Mouse (Mus musculus): ENCODE results near the gene Slc35b2.
A peak's percentile ranks its signal among the peaks of the same experiment; 100 is the strongest.

The Slc35b2 gene

DNA sequence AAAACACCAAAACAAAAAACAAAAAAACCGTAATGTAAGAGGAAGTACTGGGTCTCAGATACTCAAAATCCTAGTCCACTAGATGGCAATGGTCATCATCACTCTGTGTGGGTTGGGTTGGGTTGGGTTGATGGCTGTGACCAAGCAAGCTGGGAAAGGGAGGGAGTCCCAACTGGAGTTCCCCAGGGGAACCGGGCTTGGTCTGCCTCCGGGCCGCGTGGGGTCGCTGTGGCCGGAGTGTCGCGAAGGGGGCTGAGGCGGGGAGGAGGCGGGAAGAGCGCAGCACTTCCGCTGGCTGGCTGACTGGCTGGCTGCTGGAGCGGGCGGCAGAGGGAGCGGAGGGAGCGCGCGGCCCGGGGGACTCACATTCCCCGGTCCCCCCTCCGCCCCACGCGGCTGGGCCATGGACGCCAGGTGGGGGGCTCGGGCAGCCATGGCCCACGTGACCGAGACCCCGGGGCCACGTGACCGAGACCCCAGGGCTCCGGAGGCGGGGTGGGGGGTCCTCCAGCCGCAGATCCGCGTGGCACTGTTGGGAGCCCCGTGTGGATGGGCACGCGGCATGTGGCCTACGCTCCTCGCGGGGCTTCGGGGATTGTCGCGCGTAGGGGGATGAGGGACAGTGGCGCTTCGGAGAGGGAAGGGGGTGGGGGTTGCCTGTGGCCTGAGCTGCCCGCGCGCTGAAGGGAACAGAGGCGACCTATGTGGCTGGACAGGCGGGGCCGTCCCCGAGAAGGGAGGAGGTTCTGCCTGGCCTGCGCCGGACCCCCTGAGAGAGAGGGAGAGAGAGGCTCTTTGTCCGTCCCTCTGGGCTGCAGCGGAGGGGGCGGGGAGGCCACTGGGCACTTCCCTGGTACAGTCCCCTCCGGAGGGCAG, at the start of gene Slc35b2:
Gene Slc35b2, plus strand, starts transcription at position 220 of the 876 bp plus-strand sequence.
- DNase-seq, result peak; percentile 92 to 96

DNA sequence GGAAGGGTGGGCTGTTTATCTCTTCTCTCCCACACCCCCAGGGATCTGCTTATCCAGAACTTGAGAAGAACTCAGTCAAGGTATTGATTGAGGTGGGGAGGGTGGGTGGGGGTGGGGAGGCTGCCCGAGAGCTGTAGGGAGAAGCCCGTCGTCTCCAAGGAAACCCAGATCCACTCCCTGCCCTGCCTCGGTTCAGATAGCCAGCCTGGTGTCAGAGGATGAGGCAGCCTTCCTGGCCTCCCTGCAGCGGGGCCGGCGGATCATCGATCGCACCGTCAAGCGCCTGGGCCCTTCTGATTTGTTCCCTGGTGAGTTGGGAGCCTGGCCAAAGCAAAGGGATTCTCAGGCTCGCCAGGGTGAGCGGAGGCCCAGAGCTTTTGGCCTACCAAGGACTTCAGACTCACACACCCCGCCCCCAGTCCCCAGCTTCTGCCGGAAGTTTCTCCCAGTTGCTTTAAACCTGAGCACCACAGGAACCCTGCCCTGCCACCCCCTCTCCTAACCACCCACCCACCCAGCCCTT, 48.4 kb upstream of the Slc35b2 start:
- no peak for DNase-seq

DNA sequence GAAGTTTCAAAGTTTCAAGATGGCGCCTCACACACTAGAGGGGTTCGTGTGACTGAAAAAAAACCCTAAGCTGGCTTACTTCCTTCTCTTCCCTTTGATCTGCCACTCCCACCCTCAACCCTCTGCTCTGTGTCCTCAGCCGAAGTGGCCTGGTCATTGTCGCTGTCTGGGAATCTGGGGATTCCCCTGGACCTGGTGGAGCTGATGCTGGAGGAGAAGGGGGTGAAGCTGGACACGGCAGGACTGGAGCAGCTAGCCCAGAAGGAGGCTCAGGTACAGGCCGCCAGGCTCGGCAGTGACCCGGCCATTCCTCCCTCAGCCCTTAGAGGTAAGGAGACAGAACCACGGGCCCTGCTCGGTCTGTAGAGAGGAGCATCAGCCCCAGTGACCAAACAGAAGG, 47.9 kb upstream of the Slc35b2 start:
- DNase-seq, result no peak

DNA sequence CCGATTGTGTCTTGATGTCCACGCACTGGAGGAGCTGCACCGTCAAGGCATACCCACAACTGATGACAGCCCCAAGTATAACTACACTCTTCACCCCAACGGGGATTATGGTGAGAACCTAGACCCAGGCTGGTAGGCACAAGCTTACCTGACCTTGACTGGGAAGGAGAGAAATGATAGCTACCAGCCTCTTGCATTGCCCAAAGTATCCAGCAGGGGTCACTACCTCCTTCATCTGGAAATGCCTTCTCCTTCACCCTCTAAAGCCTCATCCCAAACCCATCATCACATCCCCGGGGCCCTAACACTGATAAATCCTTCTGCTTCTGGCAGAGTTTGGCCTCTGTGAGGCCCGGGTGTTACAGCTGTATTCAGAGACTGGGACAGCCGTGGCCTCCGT, 47.2 kb upstream of the Slc35b2 start:
- DNase-seq, result peak; percentile 75 to 87

DNA sequence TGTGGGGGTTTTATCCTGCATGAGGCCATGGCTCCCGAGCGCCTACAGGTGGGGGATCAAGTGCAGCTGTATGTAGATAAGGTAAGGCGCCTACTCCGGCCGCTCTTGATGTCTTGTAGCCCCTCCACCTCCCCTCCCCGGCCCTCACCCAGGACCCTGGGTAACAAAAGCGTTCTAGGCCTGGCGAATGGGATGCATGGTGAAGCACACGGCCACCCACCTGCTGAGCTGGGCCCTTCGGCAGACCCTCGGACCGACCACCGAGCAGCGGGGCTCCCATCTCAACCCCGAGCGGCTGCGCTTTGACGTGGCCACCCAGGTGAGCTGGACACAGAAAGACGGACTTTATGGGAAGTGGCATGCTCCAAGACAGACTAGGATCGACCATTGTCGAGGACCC, 46.5 kb upstream of the Slc35b2 start:
- no peak for DNase-seq

DNA sequence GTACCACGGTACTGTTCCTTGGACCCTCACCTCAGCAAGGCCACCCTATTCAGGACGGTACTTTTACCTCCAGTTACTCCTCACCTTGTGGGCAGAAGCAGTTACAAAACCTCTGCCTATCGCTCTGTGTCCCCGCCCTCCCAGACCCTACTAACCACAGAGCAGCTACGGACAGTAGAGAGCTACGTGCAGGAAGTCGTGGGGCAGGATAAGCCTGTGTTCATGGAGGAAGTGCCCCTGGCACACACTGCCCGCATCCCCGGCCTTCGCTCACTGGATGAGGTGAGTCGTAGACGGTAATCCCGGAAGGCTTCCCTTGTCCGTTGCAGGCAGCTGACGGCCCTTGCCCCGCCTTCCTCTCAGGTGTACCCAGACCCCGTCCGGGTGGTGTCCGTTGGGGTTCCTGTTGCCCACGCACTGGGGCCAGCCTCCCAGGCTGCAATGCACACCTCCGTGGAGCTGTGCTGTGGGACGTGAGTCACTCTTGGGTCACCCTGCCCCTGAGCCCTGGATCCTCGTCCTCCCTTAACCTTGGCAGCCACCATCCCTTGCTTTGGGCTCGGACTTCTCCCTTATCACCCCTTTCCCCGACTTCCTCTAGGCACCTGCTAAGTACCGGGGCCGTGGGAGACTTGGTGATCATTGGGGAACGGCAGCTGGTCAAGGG, 46.0 kb upstream of the Slc35b2 start:
- no peak for DNase-seq

DNA sequence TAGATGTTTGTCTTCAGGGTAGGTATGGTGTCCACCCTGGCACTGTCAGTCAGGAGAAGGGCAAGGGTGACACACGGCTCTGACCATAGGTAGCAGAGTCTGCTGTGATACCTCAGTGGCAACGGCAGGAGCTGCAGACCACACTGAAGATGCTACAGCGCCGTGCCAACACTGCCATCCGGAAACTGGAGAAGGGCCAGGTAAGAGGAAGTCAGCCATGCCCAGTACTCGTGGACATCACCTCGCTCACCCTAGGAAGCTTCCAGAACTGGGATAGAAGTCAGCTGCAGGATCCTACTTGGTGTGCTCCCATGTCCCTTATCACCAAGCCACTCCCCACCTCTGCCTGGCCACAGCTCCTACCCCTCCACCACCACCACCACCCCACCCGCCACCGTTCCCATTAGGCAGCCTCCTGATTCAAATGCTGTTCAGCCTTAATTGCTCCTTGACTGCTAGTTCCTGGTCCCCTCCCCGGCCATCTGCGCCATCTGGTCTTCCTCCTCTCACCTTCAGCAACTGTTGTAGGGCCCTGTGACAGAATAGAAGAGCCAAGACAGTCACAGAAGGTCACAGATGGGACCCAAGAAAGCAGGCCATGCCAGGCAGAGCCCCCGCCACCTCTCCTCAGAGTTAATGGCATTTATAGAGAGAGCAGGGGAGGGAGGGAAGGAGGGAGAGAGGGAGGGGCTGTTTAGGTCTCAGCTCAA, 44.8 kb upstream of the Slc35b2 start:
- DNase-seq, result no peak

DNA sequence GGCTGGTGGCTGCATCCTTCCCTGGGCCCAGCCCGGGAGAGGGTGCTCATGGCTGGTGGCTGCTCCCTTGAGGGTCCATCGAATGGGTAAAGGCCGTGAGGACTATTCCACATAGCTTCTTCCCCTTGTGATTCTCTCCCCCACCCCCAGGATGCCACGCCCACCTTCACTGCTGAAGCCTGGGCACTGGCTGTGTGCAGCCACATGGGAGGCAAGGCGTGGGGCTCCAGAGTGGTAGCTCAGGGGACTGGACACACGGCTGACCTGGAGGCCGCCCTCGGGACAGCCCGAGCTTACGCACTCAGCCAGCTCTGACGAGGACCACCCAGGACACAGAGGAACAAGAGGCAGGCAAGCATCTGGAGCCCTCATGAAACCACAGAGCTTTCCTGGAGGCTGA, 43.5 kb upstream of the Slc35b2 start:
- no peak for DNase-seq

DNA sequence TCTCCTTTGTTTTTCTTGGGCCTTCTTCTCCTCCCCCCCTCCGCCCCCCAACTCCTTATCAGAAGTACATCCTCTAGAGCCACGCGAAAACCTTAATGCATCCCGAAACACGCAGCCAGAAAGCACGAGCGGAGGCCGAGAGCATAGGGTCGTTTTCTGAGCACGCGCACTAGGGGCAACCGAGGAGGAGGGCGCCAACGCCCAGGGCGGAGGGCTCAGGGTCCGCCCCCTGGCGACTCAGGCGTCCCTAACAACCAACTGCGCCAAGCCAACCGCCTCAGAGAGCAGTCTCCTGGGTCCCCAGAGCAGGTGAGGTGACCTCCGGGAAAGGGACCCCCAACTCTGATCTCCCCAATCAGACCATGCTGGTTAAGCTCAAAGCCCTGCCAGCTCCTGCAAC, 40.4 kb upstream of the Slc35b2 start, which contains the start of gene Tcte1:
Gene Tcte1, plus strand, starts transcription at position 172 of the 400 bp plus-strand sequence.
- no peak for DNase-seq

DNA sequence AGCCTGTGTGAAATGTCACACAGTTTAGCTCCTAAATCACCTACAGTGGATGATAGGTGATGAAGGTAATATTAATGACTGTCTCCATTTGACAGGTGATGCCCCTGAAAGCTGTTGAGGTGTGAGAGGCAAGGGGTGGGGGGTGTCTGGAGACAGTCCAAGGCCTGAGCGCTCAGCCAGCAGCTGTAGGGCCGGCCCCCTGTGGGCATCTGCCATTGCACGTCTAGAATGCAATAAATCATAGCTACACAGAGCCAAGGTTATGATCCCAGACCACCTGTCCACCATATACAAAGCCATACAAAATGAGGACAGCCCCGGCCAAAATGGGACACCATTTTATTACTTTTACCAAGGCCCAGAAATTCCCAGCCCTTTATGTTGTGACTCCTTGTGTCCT, 38.7 kb upstream of the Slc35b2 start:
- DNase-seq, result no peak

DNA sequence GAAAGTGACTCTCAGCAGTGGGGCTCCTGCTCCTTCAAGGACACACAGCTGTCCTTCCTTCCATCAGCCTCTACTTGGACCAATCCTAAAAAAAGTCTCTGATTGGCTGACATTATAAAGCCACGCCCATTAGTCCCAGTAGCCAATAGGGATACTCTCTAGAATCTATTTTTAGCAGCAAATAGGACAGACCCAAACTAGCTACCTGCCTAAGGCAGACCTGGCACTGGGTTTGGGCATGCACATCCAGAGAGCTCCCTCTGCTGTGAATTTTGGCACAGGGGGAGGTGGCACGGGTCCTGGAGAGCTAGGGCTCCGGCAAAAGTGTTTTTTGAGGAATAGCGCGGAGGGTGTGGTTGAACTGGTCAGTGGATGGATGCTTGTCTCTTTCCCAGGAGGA, 37.1 kb upstream of the Slc35b2 start:
- DNase-seq, result peak; percentile 36 to 75

DNA sequence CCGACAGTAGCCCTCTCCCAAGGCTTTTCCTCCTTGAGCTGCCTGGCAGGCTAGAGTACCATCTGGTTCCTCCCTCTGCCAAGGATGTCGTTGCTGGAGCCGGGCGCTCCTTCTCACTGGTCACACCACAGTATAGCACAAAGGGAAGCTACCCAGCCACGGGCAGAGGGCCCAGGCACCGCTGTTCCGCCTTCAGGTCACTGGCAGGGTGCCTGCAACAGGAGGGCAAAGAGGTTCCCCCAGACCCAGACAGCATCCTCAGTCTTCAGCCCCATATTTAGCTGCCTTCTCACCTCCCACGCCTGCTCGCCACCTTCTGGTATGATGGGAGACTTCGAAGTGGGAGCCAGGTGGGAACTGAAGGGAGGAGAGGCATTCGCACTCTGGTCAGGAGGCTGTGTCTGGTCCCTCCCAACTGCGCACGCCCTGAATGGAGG, 33.3 kb upstream of the Slc35b2 start:
- no peak for DNase-seq

DNA sequence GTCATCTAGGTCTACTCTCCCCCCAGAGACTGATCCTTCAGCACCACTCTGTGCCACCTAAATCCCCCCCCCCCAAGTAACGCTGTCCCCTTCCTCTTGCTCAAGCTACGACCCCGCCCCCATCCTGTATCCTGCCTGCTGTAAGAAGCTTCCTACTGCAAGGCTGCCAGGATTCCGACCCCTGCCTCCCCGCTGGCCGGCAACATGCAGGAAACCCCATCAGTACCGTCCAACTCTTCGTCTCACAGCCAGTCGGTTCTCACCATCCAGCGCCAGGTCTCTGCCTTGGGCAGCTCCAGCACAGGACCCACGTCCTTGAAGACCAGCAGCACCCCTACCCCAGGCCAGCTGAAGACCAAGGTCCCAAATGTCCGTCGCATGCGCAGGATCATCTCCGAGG, 30.8 kb upstream of the Slc35b2 start:
- DNase-seq, result no peak

DNA sequence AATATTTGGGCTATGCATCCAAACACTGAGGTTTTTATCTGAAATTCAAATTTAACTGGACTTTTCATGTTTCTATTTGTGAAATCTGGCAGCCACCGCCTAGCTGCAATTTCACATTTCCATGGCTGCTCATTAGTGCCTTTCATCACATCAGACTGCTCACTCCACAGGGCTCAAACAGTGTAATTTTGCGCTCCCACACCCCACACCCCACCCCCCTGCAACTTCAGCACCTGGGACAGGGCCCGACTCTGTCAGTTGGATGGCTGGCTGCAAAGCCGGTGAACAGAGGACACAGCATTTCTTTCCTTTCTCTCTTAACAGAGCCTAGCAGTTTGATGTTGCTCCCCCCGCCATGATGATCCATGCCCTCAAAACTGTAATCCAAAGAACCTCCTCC, 27.4 kb upstream of the Slc35b2 start:
- no peak for DNase-seq

DNA sequence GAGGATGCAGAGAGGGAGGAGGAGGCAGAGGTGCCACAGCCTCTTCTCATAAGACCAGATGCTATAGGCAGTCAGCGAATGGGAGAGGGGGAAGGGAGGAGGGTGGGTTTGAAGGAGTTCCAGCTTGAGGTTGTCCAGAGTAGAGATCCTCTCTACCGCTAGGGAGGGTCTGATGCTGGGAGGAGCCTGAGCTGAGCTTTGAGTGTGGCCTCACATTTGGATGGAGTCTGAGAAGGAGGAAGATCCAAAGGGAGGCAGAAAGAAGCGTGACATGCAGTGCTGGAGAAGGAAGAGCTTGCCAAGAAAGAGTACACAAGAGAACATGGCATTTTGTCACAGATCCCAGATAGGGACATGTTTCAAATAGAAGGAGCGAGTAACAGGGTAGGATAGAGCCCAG, 25.3 kb upstream of the Slc35b2 start:
- no peak for DNase-seq

DNA sequence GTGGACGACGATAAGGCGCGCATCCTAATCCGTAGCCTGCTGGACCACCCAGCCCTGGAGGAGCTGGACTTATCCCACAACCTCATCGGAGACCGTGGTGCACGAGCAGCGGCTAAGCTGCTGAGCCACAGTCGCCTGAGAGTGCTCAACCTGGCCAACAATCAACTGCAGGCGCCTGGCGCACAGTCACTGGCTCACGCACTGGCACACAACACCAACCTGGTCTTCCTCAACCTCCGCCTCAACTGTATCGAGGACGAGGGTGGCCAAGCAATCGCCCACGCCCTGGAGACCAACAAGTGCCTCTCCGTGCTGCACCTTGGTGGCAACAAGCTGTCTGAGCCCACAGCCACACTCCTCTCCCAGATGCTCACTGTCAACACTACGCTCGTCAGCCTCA, 24.0 kb upstream of the Slc35b2 start:
- no peak for DNase-seq

DNA sequence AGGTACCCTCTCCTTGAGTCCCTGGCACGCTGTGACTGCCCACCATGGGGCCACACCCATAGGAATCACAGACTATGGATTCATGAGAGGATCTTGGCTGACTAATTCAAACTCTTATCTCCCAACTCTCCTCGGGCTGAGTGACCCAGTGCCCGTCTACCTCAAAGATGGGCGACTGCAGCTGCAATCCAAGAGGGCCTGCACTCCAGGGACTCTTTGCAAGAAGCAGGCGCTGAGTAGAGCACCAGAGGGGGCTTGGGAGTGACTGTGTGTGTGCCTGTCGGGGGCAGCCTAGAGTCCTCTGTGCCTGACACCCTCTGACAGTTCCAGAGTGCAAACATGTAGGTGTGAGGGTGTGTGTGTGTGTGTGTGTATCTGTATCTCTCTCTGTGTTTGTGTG, 21.5 kb upstream of the Slc35b2 start:
- DNase-seq, result no peak

DNA sequence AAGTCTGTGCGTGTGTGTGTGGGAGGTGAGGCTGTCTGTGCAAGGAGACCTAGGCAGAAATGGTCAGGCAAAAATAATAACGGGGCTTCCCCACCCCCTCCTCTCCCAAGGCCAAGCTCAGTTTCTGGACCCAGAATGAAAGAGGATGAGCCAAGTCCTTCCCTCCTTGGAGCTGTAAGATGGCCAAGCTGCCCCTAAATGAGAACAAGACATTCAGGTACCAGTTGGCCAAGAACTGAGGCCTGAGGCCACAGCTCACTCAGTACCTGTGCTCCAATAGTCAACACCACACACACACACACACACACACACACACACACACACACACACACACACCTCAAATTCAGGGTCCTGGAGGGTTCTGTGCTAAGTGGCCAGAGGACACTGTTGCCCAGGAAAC, 21.0 kb upstream of the Slc35b2 start:
- no peak for DNase-seq

DNA sequence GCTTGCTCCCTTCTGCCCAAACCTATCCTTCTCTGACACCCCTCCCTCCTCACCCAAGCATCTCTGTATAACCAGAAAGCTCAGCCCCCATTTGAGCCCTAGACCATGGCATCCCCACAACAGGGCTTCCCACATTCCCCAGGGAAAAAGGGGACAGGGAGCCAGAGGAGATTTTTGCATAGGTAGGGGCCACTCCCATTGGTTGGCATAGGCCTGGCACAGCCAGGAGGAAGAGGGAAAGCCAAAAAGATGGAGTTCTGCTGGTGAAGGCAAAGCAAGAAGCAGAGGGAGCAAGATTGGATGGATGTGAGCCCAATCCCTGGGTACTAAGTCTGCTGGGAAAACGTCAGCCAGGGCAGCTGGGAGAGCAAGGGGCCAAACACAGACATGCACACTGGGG, 20.6 kb upstream of the Slc35b2 start:
- DNase-seq, result no peak

DNA sequence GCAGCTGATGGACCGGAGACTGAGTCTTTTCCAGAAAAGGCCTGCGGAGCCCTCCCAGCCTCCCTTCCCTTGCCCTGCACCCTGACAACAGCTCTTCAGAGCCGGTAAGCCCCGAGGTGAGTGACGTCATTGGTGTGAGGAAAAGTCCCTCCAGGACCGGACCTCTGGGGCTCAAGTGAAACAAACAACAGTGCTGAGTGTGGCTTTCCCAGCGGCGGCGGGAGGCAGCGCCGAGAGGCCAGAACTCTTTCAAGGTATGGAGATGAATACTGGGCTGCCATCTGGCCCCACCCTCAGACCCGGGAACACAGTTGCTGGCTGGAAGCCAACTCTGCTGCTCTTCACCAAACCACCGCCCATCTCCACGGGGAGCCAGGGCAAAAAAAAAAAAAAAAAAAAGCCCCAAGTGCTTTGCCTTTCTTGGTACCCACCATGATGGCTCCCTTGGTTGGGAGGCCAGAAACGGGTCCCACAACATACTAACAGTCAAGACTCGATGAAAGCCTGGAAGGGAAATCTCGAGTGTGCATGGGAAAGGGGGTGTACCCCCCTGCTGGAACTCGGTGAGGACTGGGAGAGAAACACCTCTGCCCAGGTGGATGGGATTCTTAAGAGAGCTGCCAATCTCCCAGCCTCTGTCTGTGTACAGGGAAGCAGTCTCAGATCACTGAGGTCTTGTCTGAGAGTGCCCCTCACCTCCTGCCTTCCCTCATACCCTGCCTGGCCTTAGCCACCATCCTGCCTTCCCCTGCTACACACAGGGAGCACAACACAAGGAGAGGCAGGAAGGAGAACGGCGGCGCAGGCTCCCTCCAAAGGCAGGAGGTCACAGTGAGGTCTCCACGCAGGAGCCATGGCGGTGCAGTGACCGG, 19.4 kb upstream of the Slc35b2 start:
- no peak for DNase-seq

DNA sequence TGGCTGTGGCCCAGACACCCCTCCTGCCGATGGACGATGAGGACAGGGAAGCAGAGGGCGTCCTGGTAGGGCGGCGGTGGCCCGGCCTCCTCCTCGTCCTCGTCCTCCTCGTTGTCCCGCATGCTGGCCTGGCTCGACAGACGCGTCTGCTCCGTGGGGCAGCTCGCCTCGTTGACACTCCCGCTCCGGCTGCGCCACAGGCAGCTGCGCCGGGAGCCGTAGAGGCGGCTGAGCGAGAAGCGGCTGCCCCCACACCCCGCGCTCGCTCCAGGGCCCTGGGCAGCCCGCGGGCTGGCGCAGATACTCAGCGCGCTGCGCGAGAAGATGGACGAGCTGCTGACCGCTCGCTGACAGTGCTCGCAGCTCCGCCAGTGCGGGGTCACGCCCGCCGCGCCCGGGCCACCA, 18.8 kb upstream of the Slc35b2 start:
- DNase-seq, result no peak

DNA sequence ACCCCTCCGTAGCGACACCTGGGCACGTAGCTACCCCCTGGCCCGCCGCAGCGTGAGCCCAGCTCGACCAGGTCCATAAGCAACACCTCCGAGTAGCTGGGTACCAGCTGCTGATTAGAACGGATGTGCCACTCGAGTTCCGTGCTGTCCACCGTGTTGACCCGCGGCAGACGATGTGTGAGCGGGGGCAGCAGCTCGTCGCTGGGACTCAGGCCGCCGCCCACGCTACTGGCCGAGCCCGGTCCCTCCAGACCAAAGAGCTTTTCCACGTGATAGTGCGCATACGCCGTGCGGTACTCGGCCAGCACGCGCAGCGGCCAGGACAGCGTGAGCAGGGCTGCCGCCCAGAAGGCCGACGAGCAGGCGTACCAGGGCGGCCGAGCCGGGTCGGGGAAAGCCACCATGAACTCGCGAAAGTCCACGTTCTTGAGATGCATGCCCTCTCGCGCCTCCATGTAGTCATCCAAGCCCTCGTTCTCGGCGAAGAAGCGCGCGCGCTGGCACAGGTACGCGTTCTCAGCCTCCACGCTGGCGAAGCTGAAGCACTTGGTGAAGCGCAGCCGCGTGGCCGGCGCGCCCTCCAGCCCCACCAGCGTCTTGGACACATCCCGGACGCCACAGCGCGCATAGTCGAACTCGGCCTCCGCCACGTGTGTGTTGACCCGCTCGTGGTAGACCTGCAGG, 18.3 kb upstream of the Slc35b2 start:
- DNase-seq, result no peak
